Mouse (Mus musculus): ENCODE results near the gene Ppm1l. TPM values are rescaled to one million over a fixed set of nuclear protein-coding genes. Genes with fewer than 3 reads are reported as not detected.
A peak's percentile ranks its signal among the peaks of the same experiment; 100 is the strongest.

Gene Ppm1l
- polyA plus RNA-seq, 1 experiment from 2014 or later = 17.0 TPM

DNA sequence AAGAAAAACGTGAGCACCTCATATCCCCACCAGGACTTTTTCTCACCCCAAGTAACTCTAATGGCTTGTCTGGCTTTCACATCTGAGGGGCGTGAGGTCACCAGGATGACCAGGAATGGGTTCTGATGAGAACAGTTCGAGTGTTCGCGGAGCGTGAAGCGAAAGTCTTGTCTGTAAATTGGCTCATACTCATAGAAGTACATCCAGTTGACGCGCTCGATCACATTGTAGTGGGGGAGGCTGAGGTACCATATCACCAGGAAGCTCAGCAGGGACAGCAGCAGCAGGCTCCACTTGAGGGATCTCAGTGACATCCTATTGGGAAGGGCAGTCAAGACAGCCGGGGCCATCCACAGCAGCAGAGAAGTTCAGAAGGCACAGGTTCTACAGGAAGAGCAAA lies 258.9 kb downstream of the Ppm1l start:
- Histone ChIP-seq H3K4me1 (replicated peaks; ENCODE audit: control insufficient read depth, insufficient read depth, low read length) (no peaks in the 10 kb centered on the region), H3K27ac (ENCODE audit: low read depth, low read length) (no peak overlapping the region), H3K4me2 (ENCODE audit: low read depth, low read length, severe bottlenecking) (no peak overlapping the region), H3K9me3 (ENCODE audit: control insufficient read depth, low read length) (no peaks in the 10 kb centered on the region), H3K27me3 (ENCODE audit: control insufficient read depth, insufficient read depth, low read length) (no peaks in the 10 kb centered on the region), H3K4me3 (ENCODE audit: low read depth, low read length) (no peak overlapping the region), H3K9ac (ENCODE audit: low read length) (no peak overlapping the region), H3K36me3 (ENCODE audit: control insufficient read depth, insufficient read depth, low read length) (no peaks in the 10 kb centered on the region; the same call in 1 of the 2 replicates)
- 96% methylated on average over 11 of the region's 11 CpGs for WGBS
- DNase-seq (ENCODE audit: low spot score) = no peak
- ATAC-seq (replicated peaks; ENCODE audit: low FRiP score) = no peak

DNA sequence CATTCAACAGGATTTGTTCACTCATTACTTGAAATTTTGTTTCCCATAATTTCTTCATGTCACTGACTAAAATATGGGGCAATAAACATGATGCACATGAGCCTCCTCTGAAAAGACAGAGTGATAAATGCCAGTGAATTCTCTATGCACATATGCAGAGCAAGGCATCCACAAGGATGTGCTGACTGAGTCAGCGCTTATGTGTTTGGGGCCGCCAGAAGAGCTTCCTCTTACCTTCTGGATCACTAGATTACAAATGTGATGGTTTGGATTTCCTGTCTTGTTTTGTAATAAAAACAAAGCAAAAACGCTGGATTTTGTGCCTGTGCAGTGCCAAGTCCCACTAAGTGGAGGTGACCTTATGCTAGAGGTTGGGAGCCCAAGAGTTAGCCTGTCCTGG lies 260.1 kb downstream of the Ppm1l start:
- Histone ChIP-seq H3K27ac (ENCODE audit: low read depth, low read length) (no peak overlapping the region), H3K4me2 (ENCODE audit: low read depth, low read length, severe bottlenecking) (no peak overlapping the region), H3K36me3 (ENCODE audit: control insufficient read depth, insufficient read depth, low read length) (no peaks in the 10 kb centered on the region; the same call in 1 of the 2 replicates), H3K27me3 (ENCODE audit: control insufficient read depth, insufficient read depth, low read length) (no peaks in the 10 kb centered on the region), H3K9me3 (ENCODE audit: control insufficient read depth, low read length) (no peaks in the 10 kb centered on the region), H3K9ac (ENCODE audit: low read length) (no peak overlapping the region), H3K4me3 (ENCODE audit: low read depth, low read length) (no peak overlapping the region), H3K4me1 (replicated peaks; ENCODE audit: control insufficient read depth, insufficient read depth, low read length) (no peaks in the 10 kb centered on the region)
- WGBS = 86% methylated on average over 3 of the region's 3 CpGs
- DNase-seq (ENCODE audit: low spot score) = no peak
- ATAC-seq (replicated peaks; ENCODE audit: low FRiP score) = no peak

DNA sequence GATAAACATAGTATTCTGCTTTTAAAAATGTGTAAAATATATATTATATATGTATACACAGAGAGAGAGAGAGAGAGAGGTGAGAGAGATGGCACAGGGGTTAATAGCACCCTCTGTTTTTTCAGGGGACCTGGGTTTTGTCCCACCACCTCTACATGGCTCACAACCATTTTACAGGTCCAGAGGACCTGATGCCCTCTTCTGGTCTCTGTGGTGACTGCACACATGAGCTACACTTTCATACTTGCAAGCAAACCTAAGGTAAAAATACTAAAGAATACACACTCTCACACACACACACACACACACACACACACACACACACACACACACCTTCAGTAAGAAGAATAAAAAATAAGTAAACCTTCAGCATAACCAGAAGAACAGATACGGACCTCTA lies 262.1 kb downstream of the Ppm1l start:
- no peaks in the 10 kb centered on the region for H3K9me3 ChIP-seq (ENCODE audit: control insufficient read depth, low read length)
- DNase-seq (ENCODE audit: low spot score) (no peak), ATAC-seq (replicated peaks; ENCODE audit: low FRiP score) (no peak)
- H3K4me1 ChIP-seq (replicated peaks; ENCODE audit: control insufficient read depth, insufficient read depth, low read length) = no peaks in the 10 kb centered on the region
- H3K36me3 ChIP-seq (ENCODE audit: control insufficient read depth, insufficient read depth, low read length) = no peaks in the 10 kb centered on the region; the same call in 1 of the 2 replicates
- no peak overlapping the region for H3K4me3 ChIP-seq (ENCODE audit: low read depth, low read length)
- H3K27ac ChIP-seq (ENCODE audit: low read depth, low read length) = no peak overlapping the region
- H3K4me2 ChIP-seq (ENCODE audit: low read depth, low read length, severe bottlenecking) = no peak overlapping the region
- no peaks in the 10 kb centered on the region for H3K27me3 ChIP-seq (ENCODE audit: control insufficient read depth, insufficient read depth, low read length)
- WGBS = 100% methylated on average over 1 of the region's 1 CpGs
- H3K9ac ChIP-seq (ENCODE audit: low read length) = no peak overlapping the region

DNA sequence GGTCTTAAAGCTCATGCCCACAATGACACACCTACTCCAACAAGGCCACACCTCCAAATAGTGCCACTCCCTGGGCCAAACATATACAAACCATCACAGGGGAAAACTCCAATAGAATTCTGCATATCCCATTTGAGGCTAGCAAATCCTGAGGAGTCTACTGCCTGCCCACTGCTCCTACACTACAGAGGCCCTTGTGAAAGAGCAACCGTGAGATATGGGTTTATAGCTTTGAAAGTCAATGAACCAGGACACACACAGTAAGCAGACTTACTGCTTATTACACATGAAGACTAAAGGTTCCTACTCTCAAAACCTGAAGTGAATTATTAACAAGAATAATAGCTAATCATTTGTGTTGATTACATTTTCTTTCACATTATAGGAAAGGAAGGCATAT lies 267.1 kb downstream of the Ppm1l start:
- H3K36me3 ChIP-seq (ENCODE audit: control insufficient read depth, insufficient read depth, low read length) = no peaks in the 10 kb centered on the region
- H3K4me3 ChIP-seq (ENCODE audit: low read depth, low read length) = no peak overlapping the region
- no peak overlapping the region for H3K9ac ChIP-seq (ENCODE audit: low read length)
- DNase-seq (ENCODE audit: low spot score) (no peak), ATAC-seq (replicated peaks; ENCODE audit: low FRiP score) (no peak)
- H3K9me3 ChIP-seq (ENCODE audit: control insufficient read depth, low read length) = no peaks in the 10 kb centered on the region
- no peaks in the 10 kb centered on the region for H3K4me1 ChIP-seq (replicated peaks; ENCODE audit: control insufficient read depth, insufficient read depth, low read length)
- no peak overlapping the region for H3K27ac ChIP-seq (ENCODE audit: low read depth, low read length)
- H3K27me3 ChIP-seq (ENCODE audit: control insufficient read depth, insufficient read depth, low read length) = no peaks in the 10 kb centered on the region
- H3K4me2 ChIP-seq (ENCODE audit: low read depth, low read length, severe bottlenecking) = no peak overlapping the region
- 94% methylated on average over 1 of the region's 1 CpGs for WGBS

DNA sequence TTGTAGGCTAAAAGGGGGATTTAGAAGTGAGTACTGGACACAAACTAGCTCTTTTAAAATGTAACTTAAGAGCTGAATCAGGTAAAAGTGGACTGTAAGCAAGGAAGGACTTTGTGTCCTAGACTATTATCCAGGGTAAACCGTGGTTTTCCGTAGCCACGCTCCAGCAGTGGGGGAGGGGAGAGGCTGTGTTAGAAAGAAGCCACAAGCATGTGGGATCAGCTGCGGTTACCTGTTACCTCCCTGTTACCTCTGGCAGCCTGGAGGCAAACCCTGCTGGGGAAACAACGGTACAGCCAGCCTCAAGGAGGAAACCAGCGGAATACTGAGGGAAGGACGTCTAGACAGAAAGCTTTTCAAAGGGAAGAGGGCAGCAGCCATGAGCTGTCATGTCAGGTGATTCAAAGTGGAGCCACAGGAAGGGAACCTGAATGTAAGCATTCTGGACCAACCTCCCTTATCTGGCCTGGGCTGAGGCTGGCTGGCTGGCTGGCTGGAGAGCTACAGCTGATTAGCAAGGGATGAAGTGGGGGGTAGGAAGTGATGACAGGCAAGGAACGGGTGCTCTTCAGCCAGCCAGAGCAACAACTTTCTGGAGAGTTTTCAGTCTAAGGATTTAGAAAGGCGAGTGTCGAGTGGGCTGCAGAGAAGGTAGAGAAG lies 271.6 kb downstream of the Ppm1l start:
- WGBS = 40% methylated on average over 10 of the region's 10 CpGs
- H3K9me3 ChIP-seq (ENCODE audit: control insufficient read depth, low read length) = no peaks in the 10 kb centered on the region
- H3K9ac ChIP-seq (ENCODE audit: low read length) = no peak overlapping the region
- no peak for DNase-seq (ENCODE audit: low spot score)
- H3K4me1 ChIP-seq (replicated peaks; ENCODE audit: control insufficient read depth, insufficient read depth, low read length) = no peaks in the 10 kb centered on the region
- H3K4me3 ChIP-seq (ENCODE audit: low read depth, low read length) = no peak overlapping the region
- H3K27ac ChIP-seq (ENCODE audit: low read depth, low read length) = no peak overlapping the region
- no peaks in the 10 kb centered on the region for H3K27me3 ChIP-seq (ENCODE audit: control insufficient read depth, insufficient read depth, low read length)
- H3K4me2 ChIP-seq (ENCODE audit: low read depth, low read length, severe bottlenecking) = no peak overlapping the region
- no peaks in the 10 kb centered on the region for H3K36me3 ChIP-seq (ENCODE audit: control insufficient read depth, insufficient read depth, low read length)
- no peak for ATAC-seq (replicated peaks; ENCODE audit: low FRiP score)

DNA sequence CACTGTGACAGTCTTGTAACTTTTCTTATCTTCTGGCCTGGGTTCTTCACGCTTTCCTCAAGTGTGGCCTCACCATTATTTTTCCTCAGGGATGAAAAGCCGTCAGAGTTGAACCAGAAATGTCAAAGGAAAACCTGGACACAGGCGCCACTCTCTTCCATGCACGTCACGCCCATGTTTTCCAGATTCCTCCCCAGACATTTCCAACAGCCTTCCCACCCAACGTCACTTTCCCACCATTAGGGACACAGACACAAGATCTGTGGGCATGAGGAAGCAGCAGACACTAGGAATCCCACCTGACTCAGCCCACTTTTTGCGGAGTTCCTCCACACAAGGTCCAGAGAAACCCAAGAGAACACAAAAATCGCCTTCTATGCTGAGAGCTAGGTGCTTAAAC lies 276.8 kb downstream of the Ppm1l start:
- Histone ChIP-seq H3K9me3 (ENCODE audit: control insufficient read depth, low read length) (no peaks in the 10 kb centered on the region), H3K4me1 (replicated peaks; ENCODE audit: control insufficient read depth, insufficient read depth, low read length) (peaks cover 2% of the 10 kb centered on the region; the same call in 1 of the 2 replicates), H3K36me3 (ENCODE audit: control insufficient read depth, insufficient read depth, low read length) (no peaks in the 10 kb centered on the region), H3K4me3 (ENCODE audit: low read depth, low read length) (no peak overlapping the region), H3K27ac (ENCODE audit: low read depth, low read length) (no peak overlapping the region), H3K9ac (ENCODE audit: low read length) (no peak overlapping the region), H3K27me3 (ENCODE audit: control insufficient read depth, insufficient read depth, low read length) (no peaks in the 10 kb centered on the region), H3K4me2 (ENCODE audit: low read depth, low read length, severe bottlenecking) (no peak overlapping the region)
- 91% methylated on average over 8 of the region's 8 CpGs for WGBS
- no peak for ATAC-seq (replicated peaks; ENCODE audit: low FRiP score)
- DNase-seq (ENCODE audit: low spot score) = no peak

DNA sequence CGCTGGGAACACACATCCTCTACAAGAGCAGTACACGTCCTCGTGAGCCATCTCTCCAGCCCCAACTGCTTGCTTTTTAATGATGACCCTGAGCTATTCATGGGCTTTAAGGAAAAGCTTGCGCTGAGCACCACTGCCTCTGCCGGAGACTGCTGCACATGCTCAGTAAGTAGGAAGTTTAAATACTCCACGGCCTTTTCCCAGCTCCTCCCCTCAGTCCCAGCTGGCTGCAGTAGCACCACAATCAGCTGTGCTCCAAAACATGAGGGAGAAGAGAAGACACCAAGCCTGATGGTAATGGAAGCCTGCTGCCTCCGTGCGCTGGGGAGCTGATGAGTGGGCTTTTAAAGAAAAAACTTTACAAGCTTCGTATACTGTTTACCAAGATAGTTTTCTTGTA lies 277.4 kb downstream of the Ppm1l start:
- DNase-seq (ENCODE audit: low spot score) = no peak
- no peak for ATAC-seq (replicated peaks; ENCODE audit: low FRiP score)
- no peak overlapping the region for H3K4me2 ChIP-seq (ENCODE audit: low read depth, low read length, severe bottlenecking)
- no peak overlapping the region for H3K9ac ChIP-seq (ENCODE audit: low read length)
- no peaks in the 10 kb centered on the region for H3K36me3 ChIP-seq (ENCODE audit: control insufficient read depth, insufficient read depth, low read length)
- no peak overlapping the region for H3K27ac ChIP-seq (ENCODE audit: low read depth, low read length)
- no peaks in the 10 kb centered on the region for H3K27me3 ChIP-seq (ENCODE audit: control insufficient read depth, insufficient read depth, low read length)
- no peaks in the 10 kb centered on the region for H3K9me3 ChIP-seq (ENCODE audit: control insufficient read depth, low read length)
- H3K4me3 ChIP-seq (ENCODE audit: low read depth, low read length) = no peak overlapping the region
- 78% methylated on average over 9 of the region's 9 CpGs for WGBS
- peaks cover 2% of the 10 kb centered on the region; the same call in 1 of the 2 replicates for H3K4me1 ChIP-seq (replicated peaks; ENCODE audit: control insufficient read depth, insufficient read depth, low read length)

DNA sequence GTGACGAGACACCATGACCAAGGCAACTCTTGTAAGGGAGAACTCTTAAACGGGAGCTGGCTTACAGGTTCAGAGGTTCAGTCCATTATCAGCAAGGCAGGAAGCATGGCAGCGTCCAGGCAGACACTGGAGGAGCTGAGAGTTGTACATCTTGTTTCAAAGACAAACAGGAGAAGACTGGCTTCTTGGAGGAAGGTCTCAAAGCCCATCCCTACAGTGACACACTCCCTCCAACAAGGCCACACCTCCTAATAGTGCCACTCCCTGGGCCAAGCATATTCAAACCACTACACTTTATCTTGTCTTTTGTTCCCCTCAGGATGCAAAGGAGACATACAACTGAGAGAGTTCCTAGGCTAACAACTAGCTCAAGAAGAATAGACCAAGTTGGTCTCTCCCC lies 279.5 kb downstream of the Ppm1l start:
- Histone ChIP-seq H3K4me3 (ENCODE audit: low read depth, low read length) (no peak overlapping the region), H3K9ac (ENCODE audit: low read length) (no peak overlapping the region)

DNA sequence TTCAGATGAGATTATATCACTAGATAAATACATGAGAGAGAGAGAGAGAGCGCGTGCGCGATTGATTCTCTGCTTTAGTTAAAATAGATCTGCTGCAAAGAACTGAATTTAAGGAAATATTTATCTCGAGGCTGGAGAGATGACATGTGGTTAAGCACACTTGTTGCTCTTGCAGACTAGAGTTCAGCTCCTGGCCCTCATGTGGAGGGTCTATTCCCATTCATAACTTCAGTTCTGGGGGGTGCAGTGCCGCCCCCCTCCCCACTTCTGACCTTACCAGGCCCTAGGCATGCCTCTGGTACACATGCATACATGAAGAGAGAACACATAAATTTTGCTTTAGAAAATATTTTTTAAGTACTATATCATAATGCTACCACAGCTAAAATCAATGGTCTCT lies 280.6 kb downstream of the Ppm1l start:
- H3K4me2 ChIP-seq (ENCODE audit: low read depth, low read length, severe bottlenecking) = peak overlapping the region; percentile 79; the same call in 1 of the 2 replicates
- H3K9me3 ChIP-seq (ENCODE audit: control insufficient read depth, low read length) = no peaks in the 10 kb centered on the region
- no peaks in the 10 kb centered on the region for H3K27me3 ChIP-seq (ENCODE audit: control insufficient read depth, insufficient read depth, low read length)
- H3K27ac ChIP-seq (ENCODE audit: low read depth, low read length) = no peak overlapping the region
- no peak overlapping the region for H3K9ac ChIP-seq (ENCODE audit: low read length)
- no peak for DNase-seq (ENCODE audit: low spot score)
- H3K36me3 ChIP-seq (ENCODE audit: control insufficient read depth, insufficient read depth, low read length) = no peaks in the 10 kb centered on the region
- no peak overlapping the region for H3K4me3 ChIP-seq (ENCODE audit: low read depth, low read length)
- H3K4me1 ChIP-seq (replicated peaks; ENCODE audit: control insufficient read depth, insufficient read depth, low read length) = peaks cover 2% of the 10 kb centered on the region; the same call in 1 of the 2 replicates
- 87% methylated on average over 6 of the region's 6 CpGs for WGBS
- no peak for ATAC-seq (replicated peaks; ENCODE audit: low FRiP score)

More for the DNA sequence above, 279.5 kb downstream of the Ppm1l start:
- ATAC-seq (replicated peaks; ENCODE audit: low FRiP score) = no peak
- H3K27me3 ChIP-seq (ENCODE audit: control insufficient read depth, insufficient read depth, low read length) = no peaks in the 10 kb centered on the region
- H3K36me3 ChIP-seq (ENCODE audit: control insufficient read depth, insufficient read depth, low read length) = no peaks in the 10 kb centered on the region
- no peak for DNase-seq (ENCODE audit: low spot score)
- 94% methylated on average over 3 of the region's 3 CpGs for WGBS
- no peak overlapping the region for H3K27ac ChIP-seq (ENCODE audit: low read depth, low read length)
- peaks cover 2% of the 10 kb centered on the region; the same call in 1 of the 2 replicates for H3K4me1 ChIP-seq (replicated peaks; ENCODE audit: control insufficient read depth, insufficient read depth, low read length)
- no peaks in the 10 kb centered on the region for H3K9me3 ChIP-seq (ENCODE audit: control insufficient read depth, low read length)
- no peak overlapping the region for H3K4me2 ChIP-seq (ENCODE audit: low read depth, low read length, severe bottlenecking)

All from forebrain, embryonic 11.5 days (tissue).